Mouse (Mus musculus) CD8-positive naive resting alpha-beta T cell, adult 57 days (primary cell): ENCODE results near the gene Ppargc1a. TPM values are rescaled to one million over a fixed set of nuclear protein-coding genes. Genes with fewer than 3 reads are reported as not detected.

ENCODE experiments used
- total RNA-seq: library from RNA; stranded (reverse); gene quantifications from one replicate; pipeline ENCODE4 v1.2.4, GENCODE M21; 2023

The Ppargc1a gene
- total RNA-seq, result 2.1 TPM

DNA sequence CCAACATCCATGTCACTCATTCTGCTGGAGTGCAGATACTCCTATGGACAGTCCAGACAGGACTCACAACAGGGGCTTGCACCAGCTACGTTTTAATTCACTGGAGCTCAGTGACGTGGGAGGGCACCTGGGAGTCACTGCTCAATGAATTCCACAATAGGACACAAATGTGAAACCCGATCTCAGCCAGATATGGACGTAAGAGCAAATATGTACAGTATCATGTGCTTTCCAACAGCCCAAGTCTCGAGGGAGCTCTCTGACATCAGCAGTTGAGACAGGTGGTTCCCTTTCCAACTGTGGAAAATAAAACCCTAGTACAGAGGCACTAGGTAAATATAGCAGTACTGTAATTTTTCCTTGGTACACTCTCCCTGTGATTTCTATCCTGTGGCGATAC lies at the start of gene Ppargc1a:
Gene Ppargc1a, minus strand, starts transcription at position 68 of the 400 bp plus-strand sequence.

